Mouse (Mus musculus) embryonic facial prominence, embryonic 12.5 days (tissue): ENCODE results near the gene Grk3. TPM values are rescaled to one million over a fixed set of nuclear protein-coding genes. Genes with fewer than 3 reads are reported as not detected.

ENCODE experiments used
- ATAC-seq: fragments of 200-750 bp; cut with Nextera tagmentation; 2 replicates; pipeline ENCODE4 v1.8.0; 2017; ENCODE audit not compliant: insufficient number of reproducible peaks, insufficient read depth, low FRiP score, low TSS enrichment
- H3K27ac ChIP-seq: fragments of 300-500 bp; sonication (generic); 2 replicates; pipeline ENCODE4 v1.5.1; 2016; ENCODE audit warnings: mild to moderate bottlenecking
- H3K27me3 ChIP-seq: fragments of 300-500 bp; sonication (generic); 2 replicates; pipeline ENCODE4 v1.6.1; 2016; ENCODE audit warnings: mild to moderate bottlenecking, moderate library complexity
- H3K36me3 ChIP-seq: fragments of 300-500 bp; sonication (generic); 2 replicates; pipeline ENCODE4 v1.6.1; 2016; ENCODE audit warnings: mild to moderate bottlenecking
- H3K4me1 ChIP-seq: fragments of 300-500 bp; sonication (generic); 2 replicates; pipeline ENCODE4 v1.6.1; 2016
- H3K4me2 ChIP-seq: fragments of 300-500 bp; sonication (generic); replicated peaks from 2 replicates; pipeline ENCODE4 v1.6.1; 2016; ENCODE audit warnings: mild to moderate bottlenecking, moderate library complexity
- H3K4me3 ChIP-seq: fragments of 300-500 bp; sonication (generic); 2 replicates; pipeline ENCODE4 v1.5.1; 2016; ENCODE audit warnings: mild to moderate bottlenecking
- H3K9ac ChIP-seq: fragments of 300-500 bp; sonication (generic); 2 replicates; pipeline ENCODE4 v1.6.1; 2016; ENCODE audit warnings: mild to moderate bottlenecking, moderate library complexity
- H3K9me3 ChIP-seq: fragments of 300-500 bp; sonication (generic); 2 replicates; pipeline ENCODE4 v1.6.1; 2016; ENCODE audit warnings: mild to moderate bottlenecking, moderate library complexity
- WGBS: fragments of 180-500 bp; shearing (Covaris S2); methylation state at CpG from one replicate; pipeline ENCODE4 v1.1.7; 2016; 5-methylcytosine and 5-hydroxymethylcytosine counted together
- polyA plus RNA-seq: library from polyadenylated mRNA; unstranded; fragments of >200 nt; fragmentation: Nextera tagmentation; extraction: Ambion mirVana; gene quantifications from 2 replicates; pipeline ENCODE4 v1.2.1, GENCODE M21; 2016

Gene Grk3
- polyA plus RNA-seq, 1 experiment from 2014 or later: 13.5 TPM

- Histone ChIP-seq H3K36me3 (no peaks in the 10 kb centered on the region), H3K27me3 (no peaks in the 10 kb centered on the region), H3K9ac (no peak overlapping the region), H3K4me2 (no peak overlapping the region), H3K4me1 (peaks cover 3% of the 10 kb centered on the region; the same call in 1 of the 2 replicates), H3K27ac (no peak overlapping the region), H3K4me3 (no peak overlapping the region), H3K9me3 (no peaks in the 10 kb centered on the region)
- no peak for ATAC-seq
- 84% methylated on average over 7 of the region's 7 CpGs for WGBS
Observed at GRCm38 (mm10) chr5:113006997-113007396, 8.6 kb downstream of the Grk3 start.

- Histone ChIP-seq H3K36me3 (no peaks in the 10 kb centered on the region), H3K4me3 (no peak overlapping the region), H3K4me2 (no peak overlapping the region), H3K9ac (no peak overlapping the region), H3K4me1 (peaks cover 3% of the 10 kb centered on the region; the same call in 1 of the 2 replicates), H3K9me3 (no peaks in the 10 kb centered on the region), H3K27me3 (no peaks in the 10 kb centered on the region), H3K27ac (no peak overlapping the region)
- no peak for ATAC-seq
- WGBS: 87% methylated on average over 7 of the region's 7 CpGs
Observed at GRCm38 (mm10) chr5:113005941-113006391, 9.6 kb downstream of the Grk3 start.

DNA sequence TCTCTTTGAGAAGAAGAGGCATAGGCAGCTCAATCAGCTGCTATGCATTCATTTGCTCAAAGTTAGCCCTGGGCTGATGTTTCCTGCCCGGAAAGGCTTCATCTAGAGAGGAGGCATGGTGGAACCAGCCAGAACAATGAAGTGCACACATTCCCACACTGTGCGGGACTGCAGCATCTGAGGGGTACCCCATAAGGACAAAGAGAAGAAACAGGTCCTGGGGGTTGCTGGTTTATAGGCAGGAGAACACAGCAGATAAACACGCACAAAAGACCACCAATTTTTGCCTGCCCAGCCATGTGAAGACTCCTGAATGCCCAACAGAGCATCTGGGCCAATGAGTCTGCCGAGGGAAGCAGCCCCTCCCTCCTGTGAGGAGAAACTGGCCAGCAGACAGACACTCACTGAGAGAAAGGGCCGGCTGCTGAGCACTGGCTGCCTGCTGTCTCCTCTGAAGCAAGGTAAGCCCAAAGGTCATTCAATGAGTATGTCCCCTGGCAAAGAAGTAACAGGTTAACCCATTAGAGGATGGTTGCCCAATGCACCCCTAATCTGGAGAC is 12.7 kb downstream of the Grk3 start:
- WGBS: 43% methylated on average over 5 of the region's 5 CpGs
- Histone ChIP-seq H3K9ac (no peak overlapping the region), H3K27me3 (no peaks in the 10 kb centered on the region), H3K27ac (no peak overlapping the region), H3K9me3 (no peaks in the 10 kb centered on the region), H3K4me1 (peaks cover 10% of the 10 kb centered on the region; the same call in 1 of the 2 replicates), H3K4me2 (no peak overlapping the region), H3K36me3 (no peaks in the 10 kb centered on the region), H3K4me3 (no peak overlapping the region)
- no peak for ATAC-seq

GRCm38 (mm10) chr5:112999227-112999626 is 16.4 kb downstream of the Grk3 start:
- H3K36me3 ChIP-seq: no peaks in the 10 kb centered on the region
- ATAC-seq: no peak
- no peaks in the 10 kb centered on the region for H3K27me3 ChIP-seq
- no peak overlapping the region for H3K4me3 ChIP-seq
- no peak overlapping the region for H3K9ac ChIP-seq
- peaks cover 11% of the 10 kb centered on the region; the same call in 1 of the 2 replicates for H3K4me1 ChIP-seq
- H3K4me2 ChIP-seq: no peak overlapping the region
- no peak overlapping the region for H3K27ac ChIP-seq
- no peaks in the 10 kb centered on the region for H3K9me3 ChIP-seq
- WGBS: 84% methylated on average over 8 of the region's 8 CpGs

DNA sequence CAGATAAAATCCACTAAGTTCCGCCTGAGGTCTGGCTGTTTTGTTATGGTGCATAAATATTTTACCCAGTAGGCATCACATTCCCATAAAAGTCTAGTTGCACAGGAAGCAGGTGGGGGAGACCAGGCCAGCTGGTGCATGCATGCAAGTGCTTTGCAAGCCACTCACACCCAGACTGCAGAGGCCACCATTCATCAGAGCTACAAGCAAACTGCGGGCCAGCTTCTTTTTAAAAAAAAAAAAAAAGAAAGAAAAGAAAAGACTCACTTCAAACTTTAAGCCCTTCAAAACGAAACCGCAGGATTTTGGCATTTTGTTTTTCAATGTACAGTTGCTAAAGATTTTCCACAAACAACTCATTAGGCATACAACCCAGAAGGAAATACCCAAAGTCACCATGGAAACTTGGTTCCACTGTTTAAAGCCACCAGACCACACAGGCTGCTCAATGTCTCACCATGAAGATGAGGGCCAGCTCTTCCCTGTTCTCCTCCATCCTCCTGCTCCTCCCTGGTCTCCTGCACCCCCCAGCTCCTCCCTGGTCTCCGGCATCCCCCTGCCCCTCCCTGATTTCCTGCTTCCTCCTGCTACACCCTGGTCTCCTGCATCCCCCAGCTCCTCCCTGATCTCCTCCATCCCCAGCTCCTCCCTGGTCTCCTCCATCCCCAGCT is 17.9 kb downstream of the Grk3 start:
- Histone ChIP-seq H3K27me3 (no peaks in the 10 kb centered on the region), H3K9me3 (no peaks in the 10 kb centered on the region), H3K4me3 (no peak overlapping the region), H3K4me1 (peaks cover 7% of the 10 kb centered on the region; the same call in 1 of the 2 replicates), H3K4me2 (no peak overlapping the region), H3K9ac (no peak overlapping the region), H3K36me3 (no peaks in the 10 kb centered on the region), H3K27ac (no peak overlapping the region)
- no peak for ATAC-seq
- WGBS: 70% methylated on average over 5 of the region's 5 CpGs

- ATAC-seq: no peak
- Histone ChIP-seq H3K27ac (no peak overlapping the region), H3K27me3 (no peaks in the 10 kb centered on the region), H3K36me3 (0 out of 2 replicates have a peak, but pooled peaks cover 3% of the 10 kb centered on the region), H3K9ac (no peak overlapping the region), H3K4me3 (no peak overlapping the region), H3K4me1 (no peaks in the 10 kb centered on the region), H3K9me3 (no peaks in the 10 kb centered on the region), H3K4me2 (no peak overlapping the region)
- 74% methylated on average over 9 of the region's 9 CpGs for WGBS
Observed at GRCm38 (mm10) chr5:112991245-112991644, 24.3 kb downstream of the Grk3 start.

DNA sequence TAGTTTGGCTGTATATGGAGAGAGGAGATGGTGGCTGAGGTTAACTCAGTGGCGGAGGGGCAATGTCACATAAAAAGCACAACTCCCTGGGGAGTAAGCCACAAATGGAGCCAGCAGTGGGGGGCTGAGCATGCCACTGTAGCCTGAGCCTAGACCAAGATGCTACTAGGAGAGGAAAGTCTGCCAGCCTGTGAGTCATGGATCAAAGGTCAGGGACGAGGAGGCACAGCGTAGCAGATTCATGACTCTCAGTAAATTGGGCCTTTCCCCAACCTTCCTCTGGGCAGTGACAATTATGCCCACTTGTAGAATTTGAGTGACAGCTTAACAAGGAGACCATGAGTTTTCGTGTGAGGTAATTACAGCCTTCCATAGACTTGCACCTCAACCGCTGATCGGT is 33.7 kb downstream of the Grk3 start:
- H3K27ac ChIP-seq: no peak overlapping the region
- no peaks in the 10 kb centered on the region for H3K36me3 ChIP-seq
- no peak overlapping the region for H3K9ac ChIP-seq
- no peaks in the 10 kb centered on the region for H3K9me3 ChIP-seq
- H3K4me2 ChIP-seq: no peak overlapping the region
- no peaks in the 10 kb centered on the region for H3K4me1 ChIP-seq
- WGBS: 48% methylated on average over 6 of the region's 6 CpGs
- no peaks in the 10 kb centered on the region for H3K27me3 ChIP-seq
- ATAC-seq: no peak
- no peak overlapping the region for H3K4me3 ChIP-seq

DNA sequence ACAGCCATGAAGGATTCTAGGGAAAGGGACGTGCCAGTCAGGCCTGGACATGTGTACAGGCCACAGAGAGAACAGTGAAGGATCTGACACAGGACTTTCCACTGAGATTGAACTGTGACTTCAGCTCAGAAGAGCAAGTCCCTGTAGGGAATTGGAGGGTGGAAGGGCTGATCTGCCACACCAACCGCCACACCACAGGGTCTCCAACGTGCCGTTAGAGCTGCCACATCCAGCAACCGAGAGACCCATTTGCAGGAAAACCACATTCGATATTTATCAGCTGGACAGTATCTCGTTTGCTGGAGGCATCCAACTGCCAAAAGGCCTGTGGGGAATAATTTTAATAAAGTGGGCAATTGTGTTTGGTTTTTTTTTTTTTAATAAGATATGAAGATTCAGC is 35.9 kb downstream of the Grk3 start:
- Histone ChIP-seq H3K9ac (no peak overlapping the region), H3K9me3 (no peaks in the 10 kb centered on the region), H3K36me3 (no peaks in the 10 kb centered on the region), H3K27me3 (no peaks in the 10 kb centered on the region), H3K4me2 (no peak overlapping the region), H3K27ac (no peak overlapping the region), H3K4me1 (no peaks in the 10 kb centered on the region), H3K4me3 (no peak overlapping the region)
- no peak for ATAC-seq
- WGBS: 87% methylated on average over 7 of the region's 7 CpGs

- Histone ChIP-seq H3K4me1 (no peaks in the 10 kb centered on the region), H3K4me3 (no peak overlapping the region), H3K9me3 (no peaks in the 10 kb centered on the region), H3K27ac (no peak overlapping the region), H3K9ac (no peak overlapping the region), H3K4me2 (no peak overlapping the region), H3K36me3 (no peaks in the 10 kb centered on the region), H3K27me3 (no peaks in the 10 kb centered on the region)
- ATAC-seq: no peak
- WGBS: 90% methylated on average over 9 of the region's 9 CpGs
Observed at GRCm38 (mm10) chr5:112979195-112979594, 36.4 kb downstream of the Grk3 start.

- no peaks in the 10 kb centered on the region for H3K27me3 ChIP-seq
- no peak overlapping the region for H3K4me2 ChIP-seq
- no peak overlapping the region for H3K27ac ChIP-seq
- H3K4me3 ChIP-seq: no peak overlapping the region
- ATAC-seq: no peak
- no peaks in the 10 kb centered on the region for H3K9me3 ChIP-seq
- H3K4me1 ChIP-seq: peaks cover 19% of the 10 kb centered on the region
- no peaks in the 10 kb centered on the region for H3K36me3 ChIP-seq
- WGBS: 81% methylated on average over 5 of the region's 5 CpGs
- H3K9ac ChIP-seq: no peak overlapping the region
Observed at GRCm38 (mm10) chr5:112977089-112977488, 38.5 kb downstream of the Grk3 start.

DNA sequence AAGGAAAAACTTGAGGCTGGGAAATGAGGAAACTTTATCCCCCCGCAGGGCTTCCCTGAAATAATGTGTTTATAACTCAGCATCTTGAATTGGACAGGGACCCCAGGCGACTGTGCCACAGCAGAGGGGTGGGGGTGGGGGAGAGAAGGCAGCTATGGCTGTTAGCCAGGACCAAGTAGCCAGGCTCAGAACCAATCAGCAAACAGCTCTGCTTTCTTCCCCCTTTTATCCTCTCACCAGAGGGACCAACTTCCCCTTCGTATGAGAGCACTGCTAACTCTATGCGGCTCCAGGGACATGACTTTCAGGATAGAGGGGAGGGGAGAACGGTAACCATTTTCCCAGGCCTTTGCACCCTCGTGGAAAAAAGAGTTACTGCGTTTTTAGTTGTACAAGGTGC is 42.0 kb downstream of the Grk3 start:
- no peak overlapping the region for H3K4me3 ChIP-seq
- no peak for ATAC-seq

GRCm38 (mm10) chr5:112972297-112972696 is 43.3 kb downstream of the Grk3 start:
- peaks cover 21% of the 10 kb centered on the region for H3K4me1 ChIP-seq
- no peak overlapping the region for H3K27ac ChIP-seq
- 84% methylated on average over 12 of the region's 12 CpGs for WGBS
- no peak overlapping the region for H3K4me3 ChIP-seq
- H3K9me3 ChIP-seq: no peaks in the 10 kb centered on the region
- no peaks in the 10 kb centered on the region for H3K36me3 ChIP-seq
- no peak overlapping the region for H3K4me2 ChIP-seq
- no peak overlapping the region for H3K9ac ChIP-seq
- H3K27me3 ChIP-seq: no peaks in the 10 kb centered on the region
- ATAC-seq: no peak

More for the DNA sequence above, 42.0 kb downstream of the Grk3 start:
- Histone ChIP-seq H3K4me1 (peaks cover 21% of the 10 kb centered on the region), H3K27me3 (no peaks in the 10 kb centered on the region), H3K4me2 (no peak overlapping the region), H3K9me3 (no peaks in the 10 kb centered on the region), H3K36me3 (no peaks in the 10 kb centered on the region), H3K27ac (no peak overlapping the region), H3K9ac (no peak overlapping the region)
- 44% methylated on average over 7 of the region's 7 CpGs for WGBS
